Mouse (Mus musculus): Measurements from ENCODE around the gene Atf1.

DNA sequence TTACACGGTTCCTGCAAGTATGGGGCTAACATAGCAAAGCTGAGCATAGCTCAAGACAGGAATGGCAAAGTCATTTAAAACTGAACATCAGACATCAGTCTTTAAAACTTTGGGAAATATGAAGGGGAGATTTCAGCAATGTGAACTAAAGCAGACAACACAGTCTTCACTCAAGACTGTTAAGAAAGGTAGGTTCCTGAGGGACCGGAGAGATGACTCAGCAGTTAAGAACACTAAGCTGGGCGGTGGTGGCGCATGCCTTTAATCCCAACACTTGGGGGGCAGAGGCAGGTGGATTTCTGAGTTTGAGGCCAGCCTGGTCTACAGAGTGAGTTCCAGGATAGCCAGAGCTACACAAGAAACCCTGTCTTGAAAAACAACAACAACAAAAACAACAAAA is 48.8 kb downstream of the Atf1 start:
- TF ChIP-seq CTCF (IDR thresholded peaks at IDR 0.05; ENCODE audit: low read depth): no peak
- TF ChIP-seq EP300 (optimal IDR thresholded peaks at IDR 0.05): no peak
